Mouse (Mus musculus) myocyte (in vitro differentiated cells): ENCODE data around the gene 1700001F09Rik. TPM values are rescaled to one million over a fixed set of nuclear protein-coding genes. Genes with fewer than 3 reads are reported as not detected.
"Not testable (repeated sequence)": the region's sequence is repeated elsewhere in the genome, so short reads cannot be mapped to it uniquely, and the experiment has no call there.

Source experiments
- H3K27me3 ChIP-seq: one replicate; pipeline ENCODE4 v1.6.1; 2011; ENCODE audit not compliant: control insufficient read depth, insufficient read depth, insufficient read length
- H3K36me3 ChIP-seq: one replicate; pipeline ENCODE4 v1.6.1; 2011; ENCODE audit not compliant: control insufficient read depth, insufficient read depth
- H3K4me2 ChIP-seq: one replicate; pipeline ENCODE4 v1.6.1; 2011; ENCODE audit warnings: low read depth, control low read depth
- H3K4me3 ChIP-seq: one replicate; pipeline ENCODE4 v1.5.1; 2011; ENCODE audit warnings: mild to moderate bottlenecking, control low read depth, moderate library complexity
- H3K79me2 ChIP-seq: one replicate; pipeline ENCODE4 v1.6.1; 2011; ENCODE audit not compliant: control insufficient read depth, insufficient read depth
- H3ac ChIP-seq: one replicate; pipeline ENCODE4 v1.6.1; 2011; ENCODE audit not compliant: control insufficient read depth, insufficient read length
- polyA plus RNA-seq: library from polyadenylated mRNA; unstranded; fragments of >200 nt; fragmentation: generic; extraction: Trizol; gene quantifications from one replicate; pipeline ENCODE4 v1.2.1, GENCODE M21; 2012; ENCODE audit warnings: missing spikeins

The 1700001F09Rik gene
- not detected for polyA plus RNA-seq

DNA sequence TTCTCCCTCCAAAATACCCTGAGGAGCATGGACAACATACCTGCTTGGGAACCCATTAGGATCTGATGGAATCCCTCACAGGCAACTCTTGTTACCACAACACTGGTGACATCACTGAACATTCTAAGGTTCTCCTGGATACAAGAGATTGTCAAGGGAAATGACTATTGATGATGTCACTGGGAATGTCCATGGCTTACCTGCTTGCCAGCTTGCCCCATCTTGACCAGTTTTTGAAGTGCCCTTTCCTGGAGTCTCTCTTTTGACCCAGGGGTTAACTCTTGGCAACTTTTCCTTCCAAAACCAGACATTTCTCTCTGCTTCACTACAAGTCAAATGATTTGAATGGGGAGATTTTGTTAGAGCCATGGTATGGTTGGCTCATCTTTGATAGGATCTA, at the start of gene 1700001F09Rik:
1700001F09Rik (minus strand) TSS at position 101 of the 400 bp plus-strand sequence.
- not testable (repeated sequence) for H3K79me2 ChIP-seq, H3K4me2 ChIP-seq, H3ac ChIP-seq, H3K4me3 ChIP-seq, H3K36me3 ChIP-seq, H3K27me3 ChIP-seq

- not testable (repeated sequence) for H3K79me2 ChIP-seq, H3ac ChIP-seq, H3K4me2 ChIP-seq, H3K27me3 ChIP-seq, H3K36me3 ChIP-seq, H3K4me3 ChIP-seq
These were observed 14.1 kb upstream of the 1700001F09Rik start for GRCm38 (mm10) chr14:43361713-43362112.

DNA sequence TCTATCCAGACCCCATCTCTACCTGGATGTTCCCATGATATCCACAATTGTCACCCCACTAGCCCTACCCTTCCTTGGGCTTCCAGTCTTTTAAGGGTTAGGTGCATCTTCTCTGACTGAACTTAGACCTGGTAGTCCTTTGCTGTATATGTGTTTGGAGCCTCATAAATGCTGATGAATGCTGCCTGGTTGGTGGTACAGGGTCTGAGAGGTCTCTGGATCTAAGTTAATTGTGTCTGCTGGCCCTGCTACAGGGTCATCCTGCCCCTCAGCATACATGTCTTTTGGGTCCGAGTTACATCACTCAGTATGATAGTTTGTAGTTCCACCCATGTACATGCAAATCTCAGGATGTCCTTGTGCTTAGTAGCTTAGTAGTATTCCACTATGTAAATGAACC, 11.6 kb upstream of the 1700001F09Rik start:
- H3K27me3 ChIP-seq, H3K36me3 ChIP-seq, H3K79me2 ChIP-seq, H3K4me2 ChIP-seq, H3K4me3 ChIP-seq, H3ac ChIP-seq: not testable (repeated sequence)

DNA sequence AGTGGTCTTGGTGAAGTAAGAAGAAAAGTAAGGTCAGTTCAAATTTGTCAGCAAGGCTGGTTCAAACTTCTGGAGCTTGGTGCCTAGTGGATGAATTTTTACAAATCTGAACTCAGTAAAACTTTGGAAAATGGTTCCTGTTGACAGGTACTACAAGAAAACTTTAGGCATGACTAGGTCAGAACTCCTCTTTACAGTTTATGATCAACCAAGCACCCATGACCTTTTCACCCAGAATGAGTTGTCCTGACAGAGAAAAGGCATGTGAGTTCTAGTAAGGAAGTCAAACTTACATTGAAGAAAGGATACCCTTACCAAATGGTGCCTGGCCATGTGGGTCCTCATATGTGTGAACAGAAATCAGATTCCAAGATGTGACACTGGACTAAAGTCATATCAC, 9.9 kb upstream of the 1700001F09Rik start:
- not testable (repeated sequence) for H3K4me2 ChIP-seq, H3K4me3 ChIP-seq, H3K36me3 ChIP-seq, H3ac ChIP-seq, H3K27me3 ChIP-seq, H3K79me2 ChIP-seq

DNA sequence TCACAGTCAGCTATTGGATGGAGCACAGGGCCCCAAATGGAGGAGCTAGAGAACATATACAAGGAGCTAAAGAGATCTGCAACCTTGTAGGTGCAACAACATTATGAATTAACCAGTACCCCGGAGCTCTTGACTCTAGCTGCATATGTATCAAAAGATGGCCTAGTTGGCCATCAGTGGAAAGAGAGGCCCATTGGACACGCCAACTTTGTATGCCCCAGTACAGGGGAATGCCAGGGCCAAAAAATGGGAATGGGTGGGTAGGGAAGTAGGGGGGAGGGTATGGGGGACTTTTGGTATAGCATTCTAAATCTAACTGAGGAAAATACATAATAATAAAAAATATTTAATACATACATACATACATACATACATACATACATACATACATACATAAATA, 5.3 kb upstream of the 1700001F09Rik start:
- H3K79me2 ChIP-seq, H3K27me3 ChIP-seq, H3ac ChIP-seq, H3K36me3 ChIP-seq, H3K4me2 ChIP-seq, H3K4me3 ChIP-seq: not testable (repeated sequence)

- H3K4me3 ChIP-seq, H3K4me2 ChIP-seq, H3K27me3 ChIP-seq, H3K36me3 ChIP-seq, H3ac ChIP-seq, H3K79me2 ChIP-seq: not testable (repeated sequence)
These were observed 10.0 kb downstream of the 1700001F09Rik start for GRCm38 (mm10) chr14:43337646-43338045.

DNA sequence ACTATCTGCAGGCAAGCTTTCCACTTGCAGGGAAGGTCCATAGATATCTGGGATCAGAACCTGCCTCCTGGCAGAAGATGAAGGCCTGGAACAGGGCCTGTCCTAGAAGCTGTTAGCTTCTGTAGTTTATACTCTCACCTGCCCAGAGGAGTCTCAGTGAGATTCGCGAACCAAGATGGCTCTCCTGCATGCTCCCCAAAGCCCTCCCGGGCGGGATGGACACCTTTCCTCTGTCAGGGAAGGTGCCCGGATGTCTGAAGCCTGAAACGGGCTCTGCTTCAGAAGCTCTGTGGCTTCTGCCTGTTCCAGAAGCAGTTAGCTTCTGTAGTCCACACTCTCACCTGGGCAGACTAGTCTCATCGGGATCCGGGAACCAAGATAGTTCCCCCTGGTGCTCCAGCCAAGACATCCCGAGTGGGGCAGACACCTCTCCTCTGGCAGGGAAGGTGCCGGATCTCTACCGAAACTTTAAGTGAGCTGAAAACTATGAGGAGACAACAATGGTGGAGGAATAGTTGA, 16.2 kb downstream of the 1700001F09Rik start:
- not testable (repeated sequence) for H3K4me2 ChIP-seq, H3K4me3 ChIP-seq, H3K36me3 ChIP-seq, H3ac ChIP-seq, H3K27me3 ChIP-seq, H3K79me2 ChIP-seq

GRCm38 (mm10) chr14:43328603-43329002, 19.0 kb downstream of the 1700001F09Rik start:
- H3K79me2 ChIP-seq, H3K36me3 ChIP-seq, H3K4me2 ChIP-seq, H3ac ChIP-seq, H3K4me3 ChIP-seq, H3K27me3 ChIP-seq: not testable (repeated sequence)

GRCm38 (mm10) chr14:43319516-43319915, 28.1 kb downstream of the 1700001F09Rik start:
- not testable (repeated sequence) for H3K79me2 ChIP-seq, H3K4me3 ChIP-seq, H3K27me3 ChIP-seq, H3K4me2 ChIP-seq, H3K36me3 ChIP-seq, H3ac ChIP-seq

DNA sequence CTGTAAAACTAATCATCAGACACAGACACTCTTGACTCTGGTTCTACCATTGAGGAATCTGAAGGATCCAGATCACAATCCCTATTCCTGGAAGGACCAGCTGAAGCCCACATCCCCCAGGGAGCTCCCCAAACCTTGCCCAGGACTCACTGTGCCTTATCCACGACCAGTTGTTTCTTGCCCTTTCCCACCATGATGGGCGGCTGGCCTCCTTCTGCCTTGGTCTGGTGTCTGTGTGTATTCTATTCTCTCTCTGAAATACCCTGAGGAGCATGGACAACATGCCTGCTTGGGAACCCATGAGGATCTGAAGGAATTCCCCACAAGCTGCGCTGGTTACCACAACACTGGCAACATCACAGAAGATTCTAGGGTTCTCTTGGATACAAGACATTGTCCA, 54.1 kb downstream of the 1700001F09Rik start, which contains the start of gene Gm8127:
Gm8127 (minus strand) TSS at position 330 of the 400 bp plus-strand sequence.
- not testable (repeated sequence) for H3K36me3 ChIP-seq, H3ac ChIP-seq, H3K27me3 ChIP-seq, H3K79me2 ChIP-seq, H3K4me2 ChIP-seq, H3K4me3 ChIP-seq

Other genes with a start within 250 kb of the 1700001F09Rik start
- not detected for gene Gm8104, start 247.2 kb downstream of the 1700001F09Rik start, polyA plus RNA-seq
- not detected for gene Gm7233, start 167.9 kb downstream of the 1700001F09Rik start, polyA plus RNA-seq
- gene Gm8122, start 112.5 kb downstream of the 1700001F09Rik start, polyA plus RNA-seq, result not detected
- gene Gm8126, start 89.2 kb downstream of the 1700001F09Rik start, polyA plus RNA-seq, result 0.10 TPM
- gene Gm9732, start 72.8 kb downstream of the 1700001F09Rik start, polyA plus RNA-seq, result 3.5 TPM
- gene Gm8127, start 54.0 kb downstream of the 1700001F09Rik start, polyA plus RNA-seq, result not detected
- gene Gm8138, start 68.5 kb upstream of the 1700001F09Rik start, polyA plus RNA-seq, result not detected
- 0.06 TPM for gene Gm5799, start 195.8 kb upstream of the 1700001F09Rik start, polyA plus RNA-seq
- gene Gm17654, start 231.3 kb upstream of the 1700001F09Rik start, polyA plus RNA-seq, result not detected